Mouse (Mus musculus): ENCODE results near the gene Slc19a1. TPM values are rescaled to one million over a fixed set of nuclear protein-coding genes. Genes with fewer than 3 reads are reported as not detected.

The Slc19a1 gene
- total and polyA plus RNA-seq, 2 experiments from 2014 or later, result 6.2 to 7.1 TPM

GRCm38 (mm10) chr10:77056768-77057167, 24.7 kb downstream of the Slc19a1 start:
- Histone ChIP-seq H3K27ac (ENCODE audit: low read depth) (no peak overlapping the region), H3K4me1 (ENCODE audit: control insufficient read depth, insufficient read depth) (no peaks in the 10 kb centered on the region), H3K9me3 (replicated peaks; ENCODE audit: control insufficient read depth, low read length) (no peaks in the 10 kb centered on the region), H3K4me3 (ENCODE audit: low read depth, low read length) (no peak overlapping the region), H3K36me3 (replicated peaks; ENCODE audit: control insufficient read depth, insufficient read depth, low read length) (peaks cover 12% of the 10 kb centered on the region; the same call in 1 of the 2 replicates), H3K27me3 (ENCODE audit: control insufficient read depth, insufficient read depth, low read length) (no peaks in the 10 kb centered on the region), H3K9ac (replicated peaks; ENCODE audit: low read depth, low read length) (no peak overlapping the region), H3K4me2 (ENCODE audit: low read depth, low read length) (no peak overlapping the region)
- no peak for TF ChIP-seq CTCF (IDR thresholded peaks at IDR 0.05; ENCODE audit: low read depth)
- no peak for DNase-seq (ENCODE audit: low spot score)
- WGBS, result 77% methylated on average over 10 of the region's 10 CpGs
- no peak for ATAC-seq (ENCODE audit: insufficient read depth, low read depth)

- H3K9ac ChIP-seq (replicated peaks; ENCODE audit: low read depth, low read length), result no peak overlapping the region
- ATAC-seq (ENCODE audit: insufficient read depth, low read depth), result no peak
- no peaks in the 10 kb centered on the region for H3K4me1 ChIP-seq (ENCODE audit: control insufficient read depth, insufficient read depth)
- DNase-seq (ENCODE audit: low spot score), result no peak
- no peak overlapping the region for H3K4me2 ChIP-seq (ENCODE audit: low read depth, low read length)
- no peaks in the 10 kb centered on the region for H3K9me3 ChIP-seq (replicated peaks; ENCODE audit: control insufficient read depth, low read length)
- 60% methylated on average over 3 of the region's 3 CpGs for WGBS
- no peak overlapping the region for H3K27ac ChIP-seq (ENCODE audit: low read depth)
- no peak for TF ChIP-seq CTCF (IDR thresholded peaks at IDR 0.05; ENCODE audit: low read depth)
- no peak for TF ChIP-seq EP300 (IDR thresholded peaks at IDR 0.05; ENCODE audit: low read depth)
- H3K27me3 ChIP-seq (ENCODE audit: control insufficient read depth, insufficient read depth, low read length), result no peaks in the 10 kb centered on the region
- no peak overlapping the region for H3K4me3 ChIP-seq (ENCODE audit: low read depth, low read length)
- H3K36me3 ChIP-seq (replicated peaks; ENCODE audit: control insufficient read depth, insufficient read depth, low read length), result no peaks in the 10 kb centered on the region
Measured at GRCm38 (mm10) chr10:77061426-77061825, 29.4 kb downstream of the Slc19a1 start.

- H3K27ac ChIP-seq (ENCODE audit: low read depth), result no peak overlapping the region
- no peak overlapping the region for H3K4me3 ChIP-seq (ENCODE audit: low read depth, low read length)
- no peak overlapping the region for H3K4me2 ChIP-seq (ENCODE audit: low read depth, low read length)
- H3K4me1 ChIP-seq (ENCODE audit: control insufficient read depth, insufficient read depth), result no peaks in the 10 kb centered on the region
- ATAC-seq (ENCODE audit: insufficient read depth, low read depth), result no peak
- TF ChIP-seq CTCF (IDR thresholded peaks at IDR 0.05; ENCODE audit: low read depth) (no peak), EP300 (IDR thresholded peaks at IDR 0.05; ENCODE audit: low read depth) (no peak)
- no peaks in the 10 kb centered on the region for H3K36me3 ChIP-seq (replicated peaks; ENCODE audit: control insufficient read depth, insufficient read depth, low read length)
- WGBS, result 63% methylated on average over 11 of the region's 11 CpGs
- no peaks in the 10 kb centered on the region for H3K9me3 ChIP-seq (replicated peaks; ENCODE audit: control insufficient read depth, low read length)
- no peak overlapping the region for H3K9ac ChIP-seq (replicated peaks; ENCODE audit: low read depth, low read length)
- no peak for DNase-seq (ENCODE audit: low spot score)
- no peaks in the 10 kb centered on the region for H3K27me3 ChIP-seq (ENCODE audit: control insufficient read depth, insufficient read depth, low read length)
Measured at GRCm38 (mm10) chr10:77062393-77063010, 30.5 kb downstream of the Slc19a1 start.

GRCm38 (mm10) chr10:77064239-77064638, 32.2 kb downstream of the Slc19a1 start:
- H3K4me3 ChIP-seq (ENCODE audit: low read depth, low read length), result no peak overlapping the region
- no peak overlapping the region for H3K4me2 ChIP-seq (ENCODE audit: low read depth, low read length)
- no peak overlapping the region for H3K9ac ChIP-seq (replicated peaks; ENCODE audit: low read depth, low read length)
- H3K4me1 ChIP-seq (ENCODE audit: control insufficient read depth, insufficient read depth), result no peaks in the 10 kb centered on the region
- ATAC-seq (ENCODE audit: insufficient read depth, low read depth) (no peak), DNase-seq (ENCODE audit: low spot score) (no peak)
- 98% methylated on average over 3 of the region's 3 CpGs for WGBS
- H3K27ac ChIP-seq (ENCODE audit: low read depth), result no peak overlapping the region
- H3K36me3 ChIP-seq (replicated peaks; ENCODE audit: control insufficient read depth, insufficient read depth, low read length), result no peaks in the 10 kb centered on the region
- TF ChIP-seq EP300 (IDR thresholded peaks at IDR 0.05; ENCODE audit: low read depth) (no peak), CTCF (IDR thresholded peaks at IDR 0.05; ENCODE audit: low read depth) (no peak)
- H3K9me3 ChIP-seq (replicated peaks; ENCODE audit: control insufficient read depth, low read length), result no peaks in the 10 kb centered on the region
- no peaks in the 10 kb centered on the region for H3K27me3 ChIP-seq (ENCODE audit: control insufficient read depth, insufficient read depth, low read length)

- DNase-seq (ENCODE audit: low spot score), result no peak
- H3K9me3 ChIP-seq (replicated peaks; ENCODE audit: control insufficient read depth, low read length), result no peaks in the 10 kb centered on the region
- H3K4me2 ChIP-seq (ENCODE audit: low read depth, low read length), result no peak overlapping the region
- no peaks in the 10 kb centered on the region for H3K4me1 ChIP-seq (ENCODE audit: control insufficient read depth, insufficient read depth)
- no peak for ATAC-seq (ENCODE audit: insufficient read depth, low read depth)
- no peaks in the 10 kb centered on the region for H3K27me3 ChIP-seq (ENCODE audit: control insufficient read depth, insufficient read depth, low read length)
- no peak overlapping the region for H3K27ac ChIP-seq (ENCODE audit: low read depth)
- H3K9ac ChIP-seq (replicated peaks; ENCODE audit: low read depth, low read length), result no peak overlapping the region
- no peaks in the 10 kb centered on the region for H3K36me3 ChIP-seq (replicated peaks; ENCODE audit: control insufficient read depth, insufficient read depth, low read length)
- no peak for TF ChIP-seq EP300 (IDR thresholded peaks at IDR 0.05; ENCODE audit: low read depth)
- TF ChIP-seq CTCF (IDR thresholded peaks at IDR 0.05; ENCODE audit: low read depth), result peak; percentile 27
- no peak overlapping the region for H3K4me3 ChIP-seq (ENCODE audit: low read depth, low read length)
Measured at GRCm38 (mm10) chr10:77064659-77065058, 32.6 kb downstream of the Slc19a1 start.

- no peak overlapping the region for H3K4me3 ChIP-seq (ENCODE audit: low read depth, low read length)
- TF ChIP-seq EP300 (IDR thresholded peaks at IDR 0.05; ENCODE audit: low read depth) (no peak), CTCF (IDR thresholded peaks at IDR 0.05; ENCODE audit: low read depth) (no peak)
- H3K9ac ChIP-seq (replicated peaks; ENCODE audit: low read depth, low read length), result no peak overlapping the region
- H3K27ac ChIP-seq (ENCODE audit: low read depth), result no peak overlapping the region
- H3K9me3 ChIP-seq (replicated peaks; ENCODE audit: control insufficient read depth, low read length), result no peaks in the 10 kb centered on the region
- WGBS, result 88% methylated on average over 7 of the region's 7 CpGs
- H3K4me1 ChIP-seq (ENCODE audit: control insufficient read depth, insufficient read depth), result no peaks in the 10 kb centered on the region
- no peak for ATAC-seq (ENCODE audit: insufficient read depth, low read depth)
- H3K36me3 ChIP-seq (replicated peaks; ENCODE audit: control insufficient read depth, insufficient read depth, low read length), result no peaks in the 10 kb centered on the region
- no peak overlapping the region for H3K4me2 ChIP-seq (ENCODE audit: low read depth, low read length)
- no peak for DNase-seq (ENCODE audit: low spot score)
- no peaks in the 10 kb centered on the region for H3K27me3 ChIP-seq (ENCODE audit: control insufficient read depth, insufficient read depth, low read length)
Measured at GRCm38 (mm10) chr10:77068469-77068868, 36.4 kb downstream of the Slc19a1 start.
